Mouse (Mus musculus) bone marrow, adult 2 months (tissue): Measurements from ENCODE around the gene Cyp24a1.
"Not testable (repeated sequence)": the region's sequence is repeated elsewhere in the genome, so short reads cannot be mapped to it uniquely, and the experiment has no call there.

Experiments
- CTCF ChIP-seq: fragments of 200-500 bp; IDR thresholded peaks from 2 replicates; pipeline ENCODE4 v1.5.1; 2011; ENCODE audit warnings: low read length, control low read depth; ENCODE audit not compliant: control insufficient read depth, insufficient read depth
- POLR2A ChIP-seq: fragments of 200-500 bp; IDR thresholded peaks from 2 replicates; pipeline ENCODE4 v1.6.1; 2011; ENCODE audit warnings: low read depth, mild to moderate bottlenecking, control low read depth, low read length, borderline replicate concordance; ENCODE audit not compliant: control insufficient read depth

DNA sequence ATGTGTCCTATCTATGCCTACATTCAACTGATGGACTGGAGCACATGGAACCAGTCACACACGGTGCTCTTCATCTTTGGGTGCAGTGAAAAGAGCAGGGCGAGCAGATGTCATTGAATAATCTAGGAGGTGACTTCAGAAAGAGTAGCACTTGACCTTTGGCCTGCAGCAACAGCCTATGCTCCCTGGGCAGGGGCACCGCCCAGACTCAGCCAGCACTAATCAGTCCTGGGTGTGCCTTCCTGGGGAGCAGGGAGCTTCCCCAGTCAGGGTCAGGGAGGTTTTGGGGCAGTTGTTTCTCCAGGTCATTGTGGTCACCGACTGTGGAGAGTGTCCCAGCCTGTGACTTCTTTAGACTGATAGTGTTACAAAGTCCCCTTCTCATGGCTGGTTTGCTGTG lies 43.1 kb downstream of the Cyp24a1 start:
- TF ChIP-seq POLR2A, CTCF: not testable (repeated sequence)
